Mouse (Mus musculus): ENCODE data around the gene Ddx55.

- peak; percentile 39 for TF ChIP-seq CTCF (IDR thresholded peaks at IDR 0.05)
- no peak for TF ChIP-seq EP300 (IDR thresholded peaks at IDR 0.05; ENCODE audit: insufficient read depth, low read depth, low read length)
- no peak for TF ChIP-seq POLR2A (IDR thresholded peaks at IDR 0.05; ENCODE audit: insufficient read depth, low read depth, low read length)
Observed at GRCm38 (mm10) chr5:124518648-124519047, 34.0 kb upstream of the Ddx55 start.

Data from heart, adult 2 months (tissue).